10 mouse cellular contexts compared by ENCODE assay signal in genomic region chr2:131443084-131443890, GRCm38 (mm10). TPM values are rescaled to one million over a fixed set of nuclear protein-coding genes. Genes with fewer than 3 reads are reported as not detected.
DNase-seq lines count a peak whose midpoint lies in the region; ATAC-seq and TF ChIP-seq lines count a peak whose summit lies in the region.
"Had no signal": no experiment of that assay in that cellular context is flagged by ENCODE, and none has a peak within 500 bp of the region (broad histone marks: within the 10 kb centered on the region; RNA-seq: fewer than 3 reads in every experiment).

No protein-coding gene starts in this region.

- no peak for DNase-seq in kidney, adult 2 months
- DNase-seq in 3T3-L1 (ENCODE audit: low read depth, low spot score) (peak; percentile 55), ES-CJ7 (ENCODE audit: low read depth, low spot score) (peak; percentile 33)
- DNase-seq in cerebellum, adult 9-11 months: no peak
- DNase-seq in gastrocnemius, adult 18-20 months (ENCODE audit: low spot score): no peak
- DNase-seq: lung, adult 2 months had no signal

- H3K4me3 ChIP-seq in kidney, adult 2 months (ENCODE audit: insufficient read depth, low read depth, low read length): no peak overlapping the region
- H3K4me3 ChIP-seq in kidney, embryonic 16.5 days (ENCODE audit: low read length): no peak overlapping the region
- H3K4me3 ChIP-seq in intestine, postnatal 0 days (ENCODE audit: low read depth, low read length): no peak overlapping the region
- H3K4me3 ChIP-seq: forebrain, embryonic 15.5 days had no signal

- H3K27ac ChIP-seq in kidney, adult 2 months (ENCODE audit: insufficient read depth, low read depth, low read length): no peak overlapping the region
- H3K27ac ChIP-seq in kidney, embryonic 16.5 days (ENCODE audit: low read length): no peak overlapping the region
- H3K27ac ChIP-seq in intestine, postnatal 0 days (ENCODE audit: low read depth, low read length): no peak overlapping the region
- H3K27ac ChIP-seq: forebrain, embryonic 15.5 days had no signal

- no peaks in the 10 kb centered on the region for H3K27me3 ChIP-seq in kidney, adult 2 months (replicated peaks; ENCODE audit: control insufficient read depth, insufficient read depth, low read length)
- no peaks in the 10 kb centered on the region for H3K27me3 ChIP-seq in kidney, embryonic 16.5 days (ENCODE audit: insufficient read depth, low read length)
- no peaks in the 10 kb centered on the region for H3K27me3 ChIP-seq in intestine, postnatal 0 days (replicated peaks; ENCODE audit: control insufficient read depth, insufficient read depth, low read length)
- H3K27me3 ChIP-seq: forebrain, embryonic 15.5 days had no signal

- no peak overlapping the region for H3K4me2 ChIP-seq in kidney, embryonic 16.5 days (replicated peaks; ENCODE audit: low read depth, low read length)
- no peak overlapping the region for H3K4me2 ChIP-seq in intestine, postnatal 0 days (replicated peaks; ENCODE audit: low read depth)
- H3K4me2 ChIP-seq: forebrain, embryonic 15.5 days had no signal

- H3K36me3 ChIP-seq in kidney, adult 2 months (ENCODE audit: control insufficient read depth, insufficient read depth, low read length): no peaks in the 10 kb centered on the region
- H3K36me3 ChIP-seq in kidney, embryonic 16.5 days (ENCODE audit: insufficient read depth, low read length): no peaks in the 10 kb centered on the region
- H3K36me3 ChIP-seq in intestine, postnatal 0 days (ENCODE audit: control insufficient read depth, insufficient read depth): no peaks in the 10 kb centered on the region
- H3K36me3 ChIP-seq: forebrain, embryonic 15.5 days had no signal

- no peaks in the 10 kb centered on the region for H3K4me1 ChIP-seq in kidney, adult 2 months (ENCODE audit: control insufficient read depth, insufficient read depth, low read length)
- H3K4me1 ChIP-seq in kidney, embryonic 16.5 days (ENCODE audit: insufficient read depth, low read length): no peaks in the 10 kb centered on the region
- no peaks in the 10 kb centered on the region for H3K4me1 ChIP-seq in intestine, postnatal 0 days (replicated peaks; ENCODE audit: control insufficient read depth, insufficient read depth, low read length)
- H3K4me1 ChIP-seq: forebrain, embryonic 15.5 days had no signal

- H3K9me3 ChIP-seq in kidney, embryonic 16.5 days (ENCODE audit: low read length): no peaks in the 10 kb centered on the region
- no peaks in the 10 kb centered on the region for H3K9me3 ChIP-seq in intestine, postnatal 0 days (ENCODE audit: control insufficient read depth)
- H3K9me3 ChIP-seq: forebrain, embryonic 15.5 days had no signal

- ATAC-seq in kidney, embryonic 16.5 days (ENCODE audit: low FRiP score, low TSS enrichment): no peak
- ATAC-seq in intestine, postnatal 0 days: no peak
- ATAC-seq: forebrain, embryonic 15.5 days; inflammation-experienced regulatory T-cells, adult 6 months had no signal

- no peak overlapping the region for H3K9ac ChIP-seq in kidney, embryonic 16.5 days (replicated peaks; ENCODE audit: low read length)
- H3K9ac ChIP-seq in intestine, postnatal 0 days (ENCODE audit: low read depth, low read length): no peak overlapping the region
- H3K9ac ChIP-seq: forebrain, embryonic 15.5 days had no signal

- no peak for TF ChIP-seq POLR2A in kidney, adult 2 months (IDR thresholded peaks at IDR 0.05; ENCODE audit: low read depth, low read length)

- TF ChIP-seq CTCF in kidney, adult 2 months (conservative IDR thresholded peaks at IDR 0.05; ENCODE audit: insufficient read depth, insufficient read length, low read depth, low read length): 0 out of 2 replicates have a peak, but pooled peaks have one; percentile 10
- peak; percentile 20; the same call in 1 of the 2 replicates for TF ChIP-seq CTCF in intestine, postnatal 0 days (IDR thresholded peaks at IDR 0.05; ENCODE audit: low read depth)

- 75% methylated on average over 8 of the region's 8 CpGs for WGBS in kidney, adult 2 months
- WGBS in kidney, embryonic 16.5 days: 68% methylated on average over 8 of the region's 8 CpGs
- WGBS in intestine, postnatal 0 days: 62% methylated on average over 8 of the region's 8 CpGs

RNA-seq across cellular contexts. Expression of gene Smox, which starts 48.0 kb away (rescaled TPM):
- 12.5 and 14.9 TPM in 2 replicates for polyA plus RNA-seq in kidney, adult 2 months (2012; rRNA removed)
- polyA plus RNA-seq in kidney, embryonic 16.5 days (2015; fragmentation: Nextera tagmentation; extraction: Ambion mirVana): 39.1 and 39.7 TPM in 2 replicates
- polyA plus RNA-seq in intestine, postnatal 0 days (2015; fragmentation: Nextera tagmentation; extraction: Ambion mirVana): 18.0 and 19.9 TPM in 2 replicates
- total RNA-seq in gastrocnemius, adult 18-20 months (2021): 100 to 1,000 TPM in 1 of 2 experiments, 10 to 100 TPM in 1; 86.0 to 120 TPM

Comparison
In these comparisons a context has a peak if more than half of its experiments do, and no peak if none do; other contexts are left out.
1. DNase-seq: peak in 3T3-L1 (single experiment) and ES-CJ7 (single experiment); none in kidney, adult 2 months (single experiment), cerebellum, adult 9-11 months (single experiment) and gastrocnemius, adult 18-20 months (single experiment).